Mouse (Mus musculus) hindbrain, embryonic 11.5 days (tissue): ENCODE results near the gene Svs2. TPM values are rescaled to one million over a fixed set of nuclear protein-coding genes. Genes with fewer than 3 reads are reported as not detected.
"Not testable (repeated sequence)": the region's sequence is repeated elsewhere in the genome, so short reads cannot be mapped to it uniquely, and the experiment has no call there.

Source experiments
- ATAC-seq: fragments of 200-750 bp; cut with Nextera tagmentation; 2 replicates; pipeline ENCODE4 v1.8.0; 2017; ENCODE audit warnings: mild to moderate bottlenecking, moderate TSS enrichment, moderate library complexity; ENCODE audit not compliant: low FRiP score
- DNase-seq: peaks from one replicate; pipeline ENCODE4 v3.0.0-alpha.2; 2015; ENCODE audit warnings: low spot score
- H3K27ac ChIP-seq: fragments of 300-500 bp; sonication (generic); 2 replicates; pipeline ENCODE4 v1.5.1; 2014; ENCODE audit warnings: mild to moderate bottlenecking, low read depth, low read length
- H3K27me3 ChIP-seq: fragments of 300-500 bp; sonication (generic); 2 replicates; pipeline ENCODE4 v1.6.1; 2014; ENCODE audit warnings: mild to moderate bottlenecking, low read length, moderate library complexity, mixed read lengths; ENCODE audit not compliant: control insufficient read depth, insufficient read depth
- H3K36me3 ChIP-seq: fragments of 300-500 bp; sonication (generic); 2 replicates; pipeline ENCODE4 v1.6.1; 2014; ENCODE audit warnings: mild to moderate bottlenecking, low read length, moderate library complexity, mixed read lengths; ENCODE audit not compliant: control insufficient read depth, insufficient read depth
- H3K4me1 ChIP-seq: fragments of 300-500 bp; sonication (generic); replicated peaks from 2 replicates; pipeline ENCODE4 v1.6.1; 2014; ENCODE audit warnings: low read length, mixed read lengths; ENCODE audit not compliant: control insufficient read depth, insufficient read depth
- H3K4me2 ChIP-seq: fragments of 300-500 bp; sonication (generic); replicated peaks from 2 replicates; pipeline ENCODE4 v1.6.1; 2014; ENCODE audit warnings: mild to moderate bottlenecking, low read depth, low read length
- H3K4me3 ChIP-seq: fragments of 300-500 bp; sonication (generic); 2 replicates; pipeline ENCODE4 v1.5.1; 2014; ENCODE audit warnings: low read depth, low read length
- H3K9ac ChIP-seq: fragments of 300-500 bp; sonication (generic); 2 replicates; pipeline ENCODE4 v1.6.1; 2014; ENCODE audit warnings: low read depth, low read length
- H3K9me3 ChIP-seq: fragments of 300-500 bp; sonication (generic); 2 replicates; pipeline ENCODE4 v1.6.1; 2016; ENCODE audit warnings: low read length; ENCODE audit not compliant: control insufficient read depth
- WGBS: fragments of 180-500 bp; shearing (Covaris S2); extraction: QIAGEN DNeasy Blood & Tissue Kit; methylation state at CpG from one replicate; pipeline ENCODE4 v1.1.7; 2014; 5-methylcytosine and 5-hydroxymethylcytosine counted together
- polyA plus RNA-seq: library from polyadenylated mRNA; unstranded; fragments of >200 nt; fragmentation: Nextera tagmentation; extraction: Ambion mirVana; gene quantifications from 2 replicates; pipeline ENCODE4 v1.2.1, GENCODE M21; 2014

Gene Svs2
- polyA plus RNA-seq, 1 experiment from 2014 or later = not detected

- WGBS = 84% methylated on average over 4 of the region's 4 CpGs
These were observed 31.6 kb downstream of the Svs2 start for GRCm38 (mm10) chr2:164206676-164207075.

GRCm38 (mm10) chr2:164206011-164206410, 32.3 kb downstream of the Svs2 start:
- not testable (repeated sequence) for H3K36me3 ChIP-seq, H3K27ac ChIP-seq, H3K9me3 ChIP-seq, ATAC-seq, DNase-seq, H3K9ac ChIP-seq, H3K4me3 ChIP-seq, H3K4me1 ChIP-seq, H3K27me3 ChIP-seq, H3K4me2 ChIP-seq
- 94% methylated on average over 10 of the region's 10 CpGs for whole genome bisulfite sequencing

More at GRCm38 (mm10) chr2:164206676-164207075, 31.6 kb downstream of the Svs2 start:
- Histone ChIP-seq H3K9me3 (no peaks in the 10 kb centered on the region), H3K4me3 (no peak overlapping the region), H3K4me1 (no peaks in the 10 kb centered on the region), H3K9ac (no peak overlapping the region), H3K27ac (no peak overlapping the region), H3K4me2 (no peak overlapping the region), H3K27me3 (no peaks in the 10 kb centered on the region), H3K36me3 (no peaks in the 10 kb centered on the region)
- no peak for DNase-seq
- no peak for ATAC-seq

GRCm38 (mm10) chr2:164199626-164200327, 38.5 kb downstream of the Svs2 start, which contains the start of gene Wfdc15a:
TSS of gene Wfdc15a (minus strand) at chr2:164200130.
- 79% methylated on average over 20 of the region's 20 CpGs for WGBS
- ATAC-seq = no peak
- no peak within 1 kb of the TSS for H3K9ac ChIP-seq
- no peak within 1 kb of the TSS for H3K27ac ChIP-seq
- no peaks in the 10 kb centered on the region for H3K27me3 ChIP-seq
- H3K36me3 ChIP-seq = no peaks in the 10 kb centered on the region
- no peaks in the 10 kb centered on the region for H3K9me3 ChIP-seq
- no peak within 1 kb of the TSS for H3K4me3 ChIP-seq
- DNase-seq = no peak
- H3K4me1 ChIP-seq = no peaks in the 10 kb centered on the region
- H3K4me2 ChIP-seq = no peak within 1 kb of the TSS

- DNase-seq (no peak), ATAC-seq (no peak)
- Histone ChIP-seq H3K4me1 (no peaks in the 10 kb centered on the region), H3K27me3 (no peaks in the 10 kb centered on the region), H3K9ac (no peak overlapping the region), H3K27ac (no peak overlapping the region), H3K4me2 (no peak overlapping the region), H3K36me3 (no peaks in the 10 kb centered on the region), H3K9me3 (no peaks in the 10 kb centered on the region), H3K4me3 (no peak overlapping the region)
- WGBS = 88% methylated on average over 5 of the region's 5 CpGs
These were observed 41.6 kb downstream of the Svs2 start for GRCm38 (mm10) chr2:164196700-164196990.

GRCm38 (mm10) chr2:164195971-164196699, 42.1 kb downstream of the Svs2 start:
- Histone ChIP-seq H3K9ac (no peak overlapping the region), H3K9me3 (no peaks in the 10 kb centered on the region), H3K36me3 (no peaks in the 10 kb centered on the region), H3K4me1 (no peaks in the 10 kb centered on the region), H3K27ac (no peak overlapping the region), H3K27me3 (no peaks in the 10 kb centered on the region), H3K4me2 (no peak overlapping the region), H3K4me3 (no peak overlapping the region)
- DNase-seq = no peak
- WGBS = 89% methylated on average over 5 of the region's 5 CpGs
- ATAC-seq = no peak

- no peak overlapping the region for H3K9ac ChIP-seq
- whole genome bisulfite sequencing = 80% methylated on average over 5 of the region's 5 CpGs
- no peaks in the 10 kb centered on the region for H3K9me3 ChIP-seq
- no peaks in the 10 kb centered on the region for H3K27me3 ChIP-seq
- no peak overlapping the region for H3K4me2 ChIP-seq
- no peaks in the 10 kb centered on the region for H3K36me3 ChIP-seq
- no peak for ATAC-seq
- H3K4me1 ChIP-seq = no peaks in the 10 kb centered on the region
- no peak overlapping the region for H3K27ac ChIP-seq
- no peak for DNase-seq
- no peak overlapping the region for H3K4me3 ChIP-seq
These were observed 43.2 kb downstream of the Svs2 start for GRCm38 (mm10) chr2:164194959-164195630.

GRCm38 (mm10) chr2:164192279-164192678, 46.0 kb downstream of the Svs2 start:
- no peaks in the 10 kb centered on the region for H3K27me3 ChIP-seq
- no peak overlapping the region for H3K4me3 ChIP-seq
- ATAC-seq (no peak), DNase-seq (no peak)
- no peaks in the 10 kb centered on the region for H3K36me3 ChIP-seq
- no peak overlapping the region for H3K9ac ChIP-seq
- no peak overlapping the region for H3K4me2 ChIP-seq
- H3K4me1 ChIP-seq = no peaks in the 10 kb centered on the region
- H3K9me3 ChIP-seq = no peaks in the 10 kb centered on the region
- no peak overlapping the region for H3K27ac ChIP-seq

GRCm38 (mm10) chr2:164190576-164190975, 47.7 kb downstream of the Svs2 start, which contains the start of gene Wfdc12:
TSS of gene Wfdc12 (minus strand) at chr2:164190608.
- no peaks in the 10 kb centered on the region for H3K9me3 ChIP-seq
- H3K4me3 ChIP-seq = no peak within 1 kb of the TSS
- DNase-seq = no peak
- no peak for ATAC-seq
- H3K4me1 ChIP-seq = no peaks in the 10 kb centered on the region
- no peak within 1 kb of the TSS for H3K27ac ChIP-seq
- no peak within 1 kb of the TSS for H3K9ac ChIP-seq
- no peaks in the 10 kb centered on the region for H3K27me3 ChIP-seq
- no peaks in the 10 kb centered on the region for H3K36me3 ChIP-seq
- 81% methylated on average over 6 of the region's 6 CpGs for WGBS
- H3K4me2 ChIP-seq = no peak within 1 kb of the TSS
